Mouse (Mus musculus) thymus, postnatal 14 days (tissue): ENCODE measurements around the gene Arntl2.
A peak's percentile ranks its signal among the peaks of the same experiment; 100 is the strongest.
"Not testable (repeated sequence)": the region's sequence is repeated elsewhere in the genome, so short reads cannot be mapped to it uniquely, and the experiment has no call there.

ENCODE experiments used
- DNase-seq: peaks from one replicate; pipeline ENCODE4 v3.0.0; 2021

Arntl2 gene

DNA sequence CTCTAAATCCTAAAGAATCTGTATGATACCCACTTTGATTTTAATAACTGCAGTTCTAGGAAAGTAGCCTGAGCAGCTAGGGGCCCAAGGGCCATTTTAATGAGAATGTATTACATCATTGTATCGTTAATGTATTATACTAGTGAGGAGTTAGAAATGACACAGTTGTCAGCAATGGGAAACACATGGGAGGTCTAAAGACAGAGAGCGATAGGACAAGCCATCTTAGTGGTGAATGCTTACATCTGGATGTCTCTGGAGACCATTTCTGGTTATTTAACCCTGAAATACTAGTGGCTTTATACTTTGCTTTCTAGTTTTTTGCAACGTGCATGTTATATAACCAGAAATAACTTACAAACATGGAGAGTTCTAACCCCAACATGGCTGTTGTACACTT lies 56.1 kb downstream of the Arntl2 start:
- no peak for DNase-seq

DNA sequence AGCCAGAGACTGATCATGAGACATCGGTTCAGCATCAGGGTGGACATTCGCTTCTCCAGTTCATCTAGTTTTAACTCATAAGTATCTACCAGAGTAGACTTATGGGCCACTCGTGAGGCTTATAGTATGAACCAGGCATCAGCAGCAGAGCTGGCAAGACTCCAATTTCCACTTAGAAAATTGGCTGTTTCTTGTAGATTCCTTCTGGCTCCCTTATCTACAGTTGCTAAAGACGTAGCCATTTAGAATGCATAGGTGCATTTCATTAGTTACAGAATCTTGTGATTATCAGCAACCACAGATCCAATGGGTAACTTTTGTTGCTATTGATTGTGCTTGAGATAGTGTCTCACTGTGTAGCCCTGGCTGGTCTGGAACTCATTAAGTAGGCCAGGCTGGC lies 56.9 kb downstream of the Arntl2 start:
- DNase-seq, result no peak

DNA sequence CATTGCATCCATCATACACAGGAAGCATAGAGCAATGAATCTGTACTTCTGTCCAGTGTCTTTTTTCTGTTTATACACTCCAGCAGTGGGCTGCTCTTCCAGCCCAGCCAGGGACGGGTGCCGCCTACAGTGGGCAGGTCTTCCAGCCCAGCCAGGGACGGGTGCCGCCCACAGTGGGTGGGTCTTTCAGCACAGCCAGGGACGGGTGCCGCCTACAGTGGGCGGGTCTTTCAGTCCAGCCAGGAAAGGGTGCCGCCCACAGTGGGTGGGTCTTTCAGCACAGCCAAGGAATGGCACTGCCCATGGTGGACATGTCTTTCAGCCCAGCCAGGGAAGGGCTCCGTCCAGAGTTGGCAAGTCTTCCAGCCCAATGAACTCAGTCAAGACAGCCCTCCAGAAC lies 59.3 kb downstream of the Arntl2 start:
- no peak for DNase-seq

DNA sequence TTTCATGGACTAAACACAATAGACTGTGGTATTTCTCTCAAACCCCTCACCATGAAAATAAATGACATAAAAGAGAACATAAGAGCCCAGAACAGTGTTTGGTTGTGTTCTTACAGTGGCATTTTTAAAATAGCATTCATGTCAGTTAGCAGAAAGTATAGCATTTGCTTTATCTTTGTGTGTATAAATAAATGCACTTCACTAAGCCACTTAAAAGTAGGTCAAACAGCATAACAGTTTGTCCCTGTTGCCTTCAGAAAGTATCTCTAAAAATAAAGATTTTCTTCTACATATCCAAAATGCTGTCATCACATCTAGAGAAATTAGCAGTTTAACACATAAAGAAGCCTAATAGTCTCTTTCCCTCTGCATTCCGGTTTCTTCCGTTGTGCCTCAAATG lies 61.5 kb downstream of the Arntl2 start:
- DNase-seq, result no peak

DNA sequence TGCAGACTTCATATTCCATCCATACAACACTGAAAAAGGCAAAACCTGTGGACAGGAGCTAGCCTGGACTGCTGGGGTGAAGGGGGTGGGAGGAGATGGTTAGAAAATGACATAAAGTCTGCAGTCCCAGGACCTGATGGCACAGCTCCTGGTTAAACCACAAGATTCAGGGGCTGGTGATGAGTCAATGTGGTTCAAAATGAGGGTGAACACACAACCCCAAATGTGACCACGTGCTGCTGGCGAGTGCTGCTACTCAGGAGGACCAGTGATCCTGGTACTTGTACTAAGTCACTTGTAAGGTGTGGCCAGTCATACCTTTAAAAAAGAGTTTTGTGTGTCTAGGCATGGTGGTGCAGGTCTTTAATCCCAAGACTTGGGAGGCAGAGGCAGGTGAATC lies 67.3 kb downstream of the Arntl2 start:
- DNase-seq, result no peak

DNA sequence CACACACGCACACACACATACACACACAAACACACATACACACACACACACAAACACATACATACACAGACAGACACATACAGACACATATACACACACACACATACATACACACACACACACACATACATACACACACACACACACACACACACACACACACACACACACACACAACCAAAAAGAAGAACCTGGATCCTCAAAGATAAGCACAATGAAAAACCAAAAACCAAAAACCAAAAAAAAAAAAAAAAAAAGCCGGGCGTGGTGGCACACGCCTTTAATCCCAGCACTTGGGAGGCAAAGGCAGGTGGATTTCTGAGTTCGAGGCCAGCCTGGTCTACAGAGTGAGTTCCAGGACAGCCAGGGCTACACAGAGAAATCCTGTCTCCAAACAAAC lies 68.5 kb downstream of the Arntl2 start:
- DNase-seq, result not testable (repeated sequence)

DNA sequence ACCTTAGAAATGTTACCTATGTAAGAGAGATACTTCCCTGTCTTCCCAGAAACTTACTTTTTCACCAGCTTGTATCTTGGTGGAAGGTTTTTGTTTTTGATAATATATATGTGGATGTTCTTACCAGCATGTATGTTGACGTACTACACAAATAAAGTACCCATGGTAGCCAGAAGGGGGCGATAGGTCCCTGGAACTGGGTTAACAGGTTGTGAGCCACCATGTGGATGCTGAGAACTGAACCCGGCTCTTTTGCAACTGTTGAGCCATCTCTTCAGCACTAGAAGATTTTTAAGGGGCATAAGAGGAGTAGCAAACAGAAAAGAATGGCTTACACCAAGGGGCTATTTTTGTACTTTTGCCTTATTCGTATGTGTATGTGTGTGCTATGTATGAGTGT lies 69.8 kb downstream of the Arntl2 start:
- peak; percentile 20 for DNase-seq

DNA sequence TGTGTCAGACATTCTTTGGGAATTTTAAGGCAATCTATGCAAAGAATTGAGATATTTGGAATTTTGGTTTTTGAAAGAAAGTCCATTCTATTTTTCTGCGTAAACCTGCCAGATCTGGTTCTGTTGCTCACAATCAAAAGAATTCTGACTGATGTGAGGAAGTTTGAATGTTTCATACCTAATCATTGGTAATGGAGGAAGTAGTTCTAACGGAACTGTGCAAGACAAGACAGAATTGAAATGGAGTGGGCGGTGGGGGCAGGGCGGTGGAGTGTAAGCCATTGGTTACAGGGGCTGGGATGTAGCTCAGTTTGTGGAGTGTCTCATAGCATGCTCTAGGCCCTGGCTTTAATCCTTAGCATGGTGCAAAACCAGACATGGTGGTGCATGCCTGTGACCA lies 76.1 kb downstream of the Arntl2 start:
- DNase-seq, result peak; percentile 12

DNA sequence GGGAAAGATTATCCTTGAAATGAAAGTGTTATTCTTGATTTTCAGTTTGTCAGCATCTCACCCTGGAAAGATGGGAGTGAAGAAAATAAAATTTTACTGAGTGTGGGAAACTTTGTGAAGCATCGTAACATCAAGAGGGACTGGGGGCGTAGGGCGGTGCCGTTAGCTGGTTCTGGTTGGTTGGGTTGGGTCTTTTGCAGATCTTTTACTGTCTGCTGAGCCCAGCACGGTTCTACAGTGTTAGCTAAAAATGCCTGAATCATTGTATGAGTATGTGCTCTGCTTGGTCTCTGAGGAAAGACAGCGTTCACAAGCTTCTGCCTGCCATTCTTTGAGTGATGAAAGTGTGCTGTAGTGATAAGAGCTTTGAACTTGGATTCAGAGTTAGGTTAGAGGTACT lies 78.6 kb downstream of the Arntl2 start:
- no peak for DNase-seq

DNA sequence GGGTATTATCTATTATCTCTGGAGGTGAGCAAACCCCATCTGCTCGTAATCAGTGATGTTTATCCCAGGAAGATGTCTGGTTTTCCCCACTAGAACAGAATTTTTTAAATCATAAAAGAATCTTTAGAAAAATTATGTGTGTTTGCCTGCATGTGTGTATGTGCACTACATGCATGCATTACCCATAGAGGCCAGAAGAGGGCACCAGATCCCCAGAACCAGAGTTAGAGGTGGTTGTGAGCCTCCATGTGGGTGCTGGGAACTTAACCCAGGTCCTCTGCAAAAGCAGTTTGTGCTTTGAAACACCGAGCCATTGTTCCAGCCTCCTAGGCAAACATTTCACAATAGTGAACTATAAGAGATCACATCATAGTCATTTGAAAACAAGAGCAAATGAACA lies 81.0 kb downstream of the Arntl2 start:
- no peak for DNase-seq

DNA sequence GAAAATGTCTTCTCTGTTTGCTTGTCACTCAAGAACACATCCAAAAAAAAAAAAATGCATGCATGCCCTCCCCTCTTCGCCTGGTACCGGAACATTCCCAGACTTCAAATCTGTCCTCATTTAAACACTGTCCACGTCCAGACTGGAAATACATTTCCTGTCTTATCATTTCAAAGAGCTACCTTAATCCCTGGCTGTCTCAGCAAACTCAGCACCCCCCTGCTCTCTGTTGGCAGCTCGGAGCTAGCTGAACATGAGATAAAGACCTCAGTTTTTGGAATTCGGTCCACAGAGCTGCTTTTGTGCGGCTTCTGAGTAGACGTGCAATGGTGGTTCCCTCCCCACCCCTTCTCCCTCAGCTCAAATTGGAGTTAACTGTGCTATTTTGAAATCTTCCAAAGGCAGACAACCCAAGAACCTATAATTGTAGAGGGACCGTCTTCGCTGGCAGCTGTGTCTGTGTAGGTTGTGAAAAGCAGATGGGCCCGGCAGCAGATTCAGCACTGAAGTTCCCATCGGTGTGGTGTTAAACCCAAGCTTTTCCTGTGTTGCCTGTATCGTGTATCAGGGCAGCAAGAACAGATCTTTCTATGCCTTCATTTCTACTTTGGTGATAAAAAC lies 81.7 kb downstream of the Arntl2 start:
- DNase-seq, result no peak

DNA sequence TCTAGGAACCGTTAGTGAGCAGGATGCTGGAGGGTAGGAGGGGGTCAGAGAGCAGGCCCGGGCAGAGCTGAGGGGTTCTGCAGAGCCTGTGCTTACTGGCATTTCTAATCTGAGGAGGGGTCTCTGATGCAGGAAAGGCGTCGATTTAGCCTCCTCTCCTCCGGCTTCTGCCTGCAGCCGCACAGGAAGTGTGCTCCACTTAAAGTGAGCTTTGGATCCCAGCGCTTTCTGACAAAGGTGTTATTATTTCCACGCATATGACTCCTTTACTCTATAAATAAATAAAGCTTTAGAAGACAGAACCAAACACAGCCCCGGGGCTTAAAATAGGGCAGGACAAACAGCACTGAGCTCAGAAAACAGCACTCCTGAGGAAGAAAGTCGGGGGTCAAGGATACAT lies 83.1 kb downstream of the Arntl2 start:
- no peak for DNase-seq

DNA sequence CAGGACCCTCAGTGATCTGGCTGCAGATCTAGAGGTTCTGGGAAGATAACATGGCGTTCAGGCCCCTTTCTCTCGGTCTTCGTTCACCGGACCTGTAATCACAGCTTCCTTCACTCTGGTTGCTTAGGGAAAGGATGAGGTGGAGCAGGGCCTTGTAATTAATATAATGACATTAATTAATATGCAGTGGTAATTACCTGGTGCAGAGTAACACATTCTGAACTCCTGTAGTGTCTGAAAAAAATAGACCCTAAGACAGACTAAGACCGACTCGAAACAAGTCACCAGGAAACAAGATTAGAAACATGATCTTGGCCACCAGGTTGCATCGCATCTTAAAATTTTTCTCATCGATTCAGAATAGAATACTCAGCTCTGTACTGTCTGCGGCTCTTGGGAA lies 84.0 kb downstream of the Arntl2 start:
- no peak for DNase-seq

DNA sequence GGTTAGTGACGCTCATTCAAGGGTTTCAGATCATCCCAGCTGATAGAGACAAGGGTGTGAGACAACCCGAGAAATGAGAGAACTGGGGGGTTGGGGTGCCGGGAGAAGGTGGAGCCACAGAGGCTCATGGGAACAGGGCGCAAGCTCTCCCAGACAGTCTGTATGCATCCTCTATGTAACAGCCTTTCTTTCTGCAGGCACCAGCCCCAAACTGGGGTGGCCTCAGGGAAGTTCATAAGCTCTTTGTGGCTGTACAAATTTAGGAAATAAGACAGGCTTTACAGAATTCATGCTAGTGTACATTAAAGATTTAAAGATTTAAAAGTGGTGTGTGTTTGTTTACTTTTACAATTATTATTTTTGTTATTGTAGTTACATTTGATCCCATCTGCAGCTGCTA lies 84.4 kb downstream of the Arntl2 start:
- no peak for DNase-seq

DNA sequence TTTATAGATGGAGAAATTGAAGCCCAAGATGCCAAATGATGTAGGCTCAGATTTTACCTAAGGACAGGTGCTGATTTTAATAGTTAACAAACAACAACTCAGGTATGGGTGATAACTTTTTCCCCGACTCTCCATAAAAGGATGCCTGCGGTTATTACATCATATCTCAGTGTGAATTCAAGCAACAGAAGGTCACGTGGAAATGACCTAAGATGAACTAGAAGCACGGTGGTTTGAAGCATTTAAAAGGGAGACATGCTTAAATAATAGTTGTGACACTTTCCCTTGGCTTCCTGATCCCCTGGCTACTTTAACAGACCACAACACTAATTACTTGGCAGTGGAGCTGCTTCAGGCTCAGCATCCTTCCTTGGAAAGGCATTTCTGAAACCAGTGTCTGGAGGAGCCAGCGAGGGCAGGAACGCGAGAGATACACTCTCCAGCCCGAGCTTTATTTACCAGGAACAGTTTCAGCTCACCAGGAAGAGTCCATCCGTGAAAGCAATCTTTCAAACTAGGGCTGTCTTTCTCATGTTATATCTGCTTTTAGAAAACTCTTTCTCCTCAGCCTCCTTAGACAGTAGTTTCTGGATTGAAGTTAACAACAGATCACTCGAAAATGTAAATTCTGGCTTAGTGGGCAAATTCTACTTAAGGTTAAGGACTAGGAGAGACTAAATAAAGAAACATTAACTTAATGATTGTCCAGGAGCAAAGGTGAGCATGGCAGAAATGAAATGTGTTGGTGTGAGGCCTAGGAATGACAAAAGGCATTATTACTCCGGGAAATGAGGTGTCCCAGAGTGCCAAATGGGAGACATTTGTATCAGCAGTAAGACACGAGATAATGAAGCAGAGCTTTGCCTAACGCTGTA lies 86.3 kb downstream of the Arntl2 start:
- no peak for DNase-seq
